Comparison of ENCODE assay signal across 8 mouse cellular contexts in the genomic region with DNA sequence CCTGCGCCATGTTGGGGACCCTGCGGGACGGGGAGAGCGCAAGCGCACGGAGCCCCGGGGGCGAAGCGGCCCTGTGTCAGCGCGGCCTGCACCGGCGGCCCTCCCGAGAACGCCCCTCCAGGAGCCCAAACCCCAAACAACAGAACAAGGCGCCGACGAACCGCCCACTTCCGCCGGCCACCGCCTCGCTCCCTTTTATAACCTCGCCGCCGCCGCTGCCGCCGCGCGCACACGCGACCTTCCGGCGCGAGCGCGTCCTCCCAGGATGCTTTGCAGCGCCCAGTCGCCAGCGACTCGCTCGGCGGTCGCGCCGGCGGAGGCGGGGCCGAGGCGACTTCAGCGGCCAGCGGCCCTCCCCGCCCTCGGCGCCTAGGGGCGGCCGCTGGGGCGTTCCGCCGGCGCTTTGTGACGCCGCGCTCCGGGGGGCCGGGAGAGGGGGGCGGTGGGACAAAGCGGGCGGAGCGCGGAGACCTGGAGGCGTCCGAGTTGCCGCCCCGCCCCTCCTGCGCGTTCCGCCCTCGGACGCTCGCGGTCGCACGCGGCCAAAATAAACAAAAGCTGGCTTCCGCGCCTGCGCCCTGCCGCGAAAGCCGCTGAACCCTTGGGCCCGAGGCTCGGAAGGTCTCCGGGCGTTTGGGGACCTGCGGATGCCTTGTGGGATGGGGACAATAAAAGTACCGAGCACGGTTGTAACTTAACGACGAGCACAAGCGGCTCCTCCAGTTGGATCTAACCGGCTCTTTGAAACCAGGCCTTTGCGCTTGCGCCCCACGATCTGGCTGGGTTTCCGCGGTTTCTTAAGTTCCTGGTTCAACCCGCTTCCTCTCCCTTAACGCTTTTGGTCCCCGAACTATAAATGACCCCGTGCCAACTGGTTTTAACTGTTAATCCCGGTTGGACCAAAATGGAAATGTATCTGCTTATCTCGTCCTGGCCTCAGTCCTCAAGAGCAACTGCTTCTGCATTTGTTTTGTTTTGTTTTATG. TPM values are rescaled to one million over a fixed set of nuclear protein-coding genes. Genes with fewer than 3 reads are reported as not detected.
DNase-seq lines count a peak whose midpoint lies in the region; ATAC-seq lines count a peak whose summit lies in the region.

A gene (minus strand): TSS at position 172 of the 985 bp plus-strand sequence.

- H3K9ac ChIP-seq in heart, embryonic 13.5 days: peak within 1 kb of the TSS; percentile 93
- H3K9ac ChIP-seq in liver, embryonic 12.5 days: peak within 1 kb of the TSS; percentile 93
- peak within 1 kb of the TSS; percentile 71 for H3K9ac ChIP-seq in stomach, embryonic 15.5 days

- ATAC-seq in heart, embryonic 13.5 days (ENCODE audit: extremely low read depth, insufficient number of reproducible peaks, low FRiP score, low TSS enrichment): peak; percentile 91
- peak; percentile 94 for ATAC-seq in liver, embryonic 12.5 days
- ATAC-seq in stomach, embryonic 15.5 days (ENCODE audit: insufficient read depth, low FRiP score, low read depth): peak; percentile 98

- peak within 1 kb of the TSS; percentile 99 for H3K4me3 ChIP-seq in brown adipose tissue, adult 24 weeks (ENCODE audit: insufficient read depth, low read depth, low read length)
- H3K4me3 ChIP-seq in heart, embryonic 13.5 days: peak within 1 kb of the TSS; percentile 99
- H3K4me3 ChIP-seq in liver, embryonic 12.5 days: peak within 1 kb of the TSS; percentile 98
- H3K4me3 ChIP-seq in stomach, embryonic 15.5 days (replicated peaks): peak within 1 kb of the TSS; percentile 74

- DNase-seq in CD4-positive, CD25-positive, alpha-beta regulatory T cell, adult 2 months (ENCODE audit: low read depth, low spot score): peak; percentile 98
- DNase-seq in fat pad, adult 2 months (ENCODE audit: extremely low read depth, low read depth, low spot score): peak; percentile 87
- DNase-seq in kidney, postnatal 10 days: peak; percentile 98
- peak; percentile 94 to 95 for DNase-seq in natural killer cell, adult 2 months (ENCODE audit: low spot score in 2 of 2)

- no peaks in the 10 kb centered on the region for H3K27me3 ChIP-seq in heart, embryonic 13.5 days (replicated peaks)
- H3K27me3 ChIP-seq in liver, embryonic 12.5 days (replicated peaks): no peaks in the 10 kb centered on the region
- no peaks in the 10 kb centered on the region for H3K27me3 ChIP-seq in stomach, embryonic 15.5 days (replicated peaks)

- H3K9me3 ChIP-seq in heart, embryonic 13.5 days: no peaks in the 10 kb centered on the region
- no peaks in the 10 kb centered on the region for H3K9me3 ChIP-seq in liver, embryonic 12.5 days (replicated peaks)
- no peaks in the 10 kb centered on the region for H3K9me3 ChIP-seq in stomach, embryonic 15.5 days

- peak within 1 kb of the TSS; percentile 97 for H3K27ac ChIP-seq in brown adipose tissue, adult 24 weeks (replicated peaks; ENCODE audit: low read depth, low read length)
- H3K27ac ChIP-seq in heart, embryonic 13.5 days (replicated peaks): peak within 1 kb of the TSS; percentile 96
- H3K27ac ChIP-seq in liver, embryonic 12.5 days: peak within 1 kb of the TSS; percentile 95
- peak within 1 kb of the TSS; percentile 93 for H3K27ac ChIP-seq in stomach, embryonic 15.5 days

- H3K4me2 ChIP-seq in heart, embryonic 13.5 days: peak within 1 kb of the TSS; percentile 87
- peak within 1 kb of the TSS; percentile 75 for H3K4me2 ChIP-seq in liver, embryonic 12.5 days
- H3K4me2 ChIP-seq in stomach, embryonic 15.5 days: peak within 1 kb of the TSS; percentile 69

- under 1% methylated on average over 98 of the region's 114 CpGs for WGBS in heart, embryonic 13.5 days
- WGBS in liver, embryonic 12.5 days (ENCODE audit: insufficient replicate concordance): under 1% methylated on average over 95 of the region's 114 CpGs
- WGBS in stomach, embryonic 15.5 days: under 1% methylated on average over 97 of the region's 114 CpGs

- peaks cover 18% of the 10 kb centered on the region for H3K36me3 ChIP-seq in heart, embryonic 13.5 days
- peaks cover 18% of the 10 kb centered on the region for H3K36me3 ChIP-seq in liver, embryonic 12.5 days
- 0 out of 2 replicates have a peak, but pooled peaks cover 13% of the 10 kb centered on the region for H3K36me3 ChIP-seq in stomach, embryonic 15.5 days

- H3K4me1 ChIP-seq in brown adipose tissue, adult 24 weeks (ENCODE audit: control insufficient read depth, insufficient read depth, insufficient read length, low read length): no peaks in the 10 kb centered on the region; the same call in 1 of the 2 replicates
- peaks cover 15% of the 10 kb centered on the region for H3K4me1 ChIP-seq in heart, embryonic 13.5 days
- peaks cover 26% of the 10 kb centered on the region for H3K4me1 ChIP-seq in liver, embryonic 12.5 days
- no peaks in the 10 kb centered on the region for H3K4me1 ChIP-seq in stomach, embryonic 15.5 days

RNA-seq across cellular contexts. Expression of the gene that starts here (rescaled TPM):
- polyA plus RNA-seq in brown adipose tissue, adult 24 weeks (2012; ENCODE audit: insufficient read depth, insufficient read length, missing spikeins): 5.0 and 6.1 TPM in 2 replicates
- polyA plus RNA-seq in heart, embryonic 13.5 days (2015; fragmentation: Nextera tagmentation; extraction: Ambion mirVana): 15.9 and 16.9 TPM in 2 replicates
- 17.1 and 18.4 TPM in 2 replicates for polyA plus RNA-seq in liver, embryonic 12.5 days (2016; fragmentation: Nextera tagmentation; extraction: Ambion mirVana)
- polyA plus RNA-seq in stomach, embryonic 15.5 days (2015; fragmentation: Nextera tagmentation; extraction: Ambion mirVana): 21.4 and 21.6 TPM in 2 replicates

Comparison
In these comparisons a context has a peak if more than half of its experiments do, and no peak if none do; other contexts are left out.
1. Peak in every context shown above with its lines: DNase-seq, ATAC-seq, H3K4me3 ChIP-seq and H3K27ac ChIP-seq.